Mouse (Mus musculus) monocyte, adult 59 days (primary cell): ENCODE data around the gene Cxcl14. TPM values are rescaled to one million over a fixed set of nuclear protein-coding genes. Genes with fewer than 3 reads are reported as not detected.

Experiments
- total RNA-seq, 2 experiments: library from RNA; stranded (reverse); gene quantifications; one replicate each; pipeline ENCODE4 v1.2.4; 2023

Gene Cxcl14
- under 1 TPM in 1 of 2 experiments, not detected in 1; 0.55 TPM for total RNA-seq

DNA sequence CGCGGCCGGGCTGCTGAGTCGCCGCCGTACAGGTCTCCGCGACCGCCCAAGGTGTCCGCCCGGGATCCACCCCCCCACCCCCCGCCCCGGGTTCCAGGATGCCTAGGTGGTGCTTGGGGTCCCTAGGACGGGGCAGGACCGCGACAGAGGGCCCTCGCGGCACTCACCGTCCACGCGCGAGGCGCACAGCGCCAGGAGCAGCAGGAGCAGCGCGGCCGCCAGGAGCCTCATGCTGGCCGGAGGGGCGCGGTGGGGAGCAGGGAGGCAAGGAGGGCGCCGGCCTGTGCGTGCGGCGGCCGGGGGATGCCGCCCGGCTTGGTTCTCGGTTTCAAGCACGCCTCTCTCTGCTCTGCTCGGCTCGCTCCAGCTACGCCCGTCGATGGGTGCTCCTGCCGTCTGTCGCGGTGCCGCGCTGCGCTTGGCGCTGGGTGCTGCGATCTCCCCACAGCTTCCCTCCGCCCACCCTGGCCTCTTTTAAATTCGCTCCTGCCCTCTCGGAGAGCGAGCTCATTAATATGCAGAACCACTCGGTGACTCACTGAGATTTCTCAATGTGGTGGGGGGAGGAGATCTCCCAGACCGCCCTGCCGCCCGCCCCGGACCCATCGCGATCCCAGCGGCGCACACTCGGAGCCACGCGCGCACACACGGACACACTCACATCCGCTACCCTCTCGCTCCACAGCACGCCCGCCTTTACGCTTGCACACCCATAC, at the start of gene Cxcl14:
TSS of gene Cxcl14 (minus strand) at position 609 of the 716 bp plus-strand sequence.

DNA sequence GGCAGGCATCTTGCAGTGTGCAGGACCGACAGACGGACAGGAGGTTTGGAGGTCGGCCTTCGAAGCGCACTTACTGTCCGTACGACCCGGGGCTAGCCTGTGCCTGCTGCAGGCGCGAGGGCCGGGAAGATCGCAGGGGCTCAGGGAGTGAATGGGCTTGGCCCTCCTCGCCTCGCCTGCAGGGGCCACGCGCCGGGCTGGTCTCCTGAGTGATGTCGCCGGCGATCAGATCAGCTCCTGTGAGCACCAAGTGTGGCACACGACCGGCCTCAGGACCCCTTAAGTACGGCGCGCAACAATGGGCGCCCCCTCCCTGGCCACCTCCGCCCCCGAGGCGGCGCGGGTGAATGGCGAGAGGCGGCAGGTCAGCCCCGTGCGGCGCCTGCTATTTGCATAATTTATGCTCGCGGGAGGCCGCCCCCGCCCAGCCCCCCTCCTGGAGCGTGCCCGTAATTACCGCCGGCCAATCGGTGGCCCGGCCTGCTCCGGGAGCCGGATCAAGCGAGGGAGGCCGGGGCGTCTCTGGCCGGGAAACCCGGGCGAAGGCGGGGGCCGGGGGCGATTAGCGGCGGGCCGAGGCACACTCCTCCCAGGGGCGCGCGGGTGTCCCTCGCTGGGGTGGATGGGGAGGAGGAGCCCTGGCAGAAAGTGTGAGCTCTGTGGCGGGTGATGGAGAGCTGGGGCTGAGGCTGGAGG, 44.3 kb downstream of the Cxcl14 start, which contains the start of gene Neurog1:
TSS of gene Neurog1 (minus strand) at position 240 of the 696 bp plus-strand sequence.

Other genes with a start within 250 kb of the Cxcl14 start
- gene H2afy, start 160.2 kb downstream of the Cxcl14 start, total RNA-seq: 100 to 1,000 TPM; 279 to 292 TPM
- 100 to 1,000 TPM; 166 to 201 TPM for gene Tifab, start 117.7 kb downstream of the Cxcl14 start, total RNA-seq
- gene Neurog1, start 44.4 kb downstream of the Cxcl14 start, total RNA-seq: not detected
- gene Gm3045, start 130.0 kb upstream of the Cxcl14 start, total RNA-seq: not detected
- not detected for gene Slc25a48, start 141.8 kb upstream of the Cxcl14 start, total RNA-seq
- not detected for gene Il9, start 185.7 kb upstream of the Cxcl14 start, total RNA-seq
- 1 to 10 TPM in 1 of 2 experiments, under 1 TPM in 1; 0.39 to 1.3 TPM for gene Fbxl21, start 225.9 kb upstream of the Cxcl14 start, total RNA-seq